Mouse (Mus musculus): ENCODE measurements around the gene Tmem247.

GRCm38 (mm10) chr17:86971860-86972259 lies 54.7 kb downstream of the Tmem247 start:
- TF ChIP-seq CTCF (IDR thresholded peaks at IDR 0.05; ENCODE audit: extremely low read depth, insufficient read length, insufficient replicate concordance, low read depth, low read length) (no peak), POLR2A (IDR thresholded peaks at IDR 0.05; ENCODE audit: low read depth, low read length) (no peak)

Measured in small intestine, adult 2 months (tissue).